Mouse (Mus musculus) stomach, embryonic 16.5 days (tissue): ENCODE data around the gene Nup50. TPM values are rescaled to one million over a fixed set of nuclear protein-coding genes. Genes with fewer than 3 reads are reported as not detected.

Experiments
- ATAC-seq: fragments of 200-750 bp; cut with Nextera tagmentation; 2 replicates; pipeline ENCODE4 v1.8.0; 2017; ENCODE audit warnings: moderate number of reproducible peaks, moderate TSS enrichment; ENCODE audit not compliant: insufficient read depth, low FRiP score
- H3K27ac ChIP-seq: fragments of 300-500 bp; sonication (generic); 2 replicates; pipeline ENCODE4 v1.5.1; 2014; ENCODE audit warnings: low read length
- H3K27me3 ChIP-seq: fragments of 300-500 bp; sonication (generic); 2 replicates; pipeline ENCODE4 v1.6.1; 2014; ENCODE audit warnings: low read length, control low read depth, mixed read lengths; ENCODE audit not compliant: control insufficient read depth, insufficient read depth
- H3K36me3 ChIP-seq: fragments of 300-500 bp; sonication (generic); 2 replicates; pipeline ENCODE4 v1.6.1; 2014; ENCODE audit warnings: low read length; ENCODE audit not compliant: control insufficient read depth, insufficient read depth
- H3K4me1 ChIP-seq: fragments of 300-500 bp; sonication (generic); 2 replicates; pipeline ENCODE4 v1.6.1; 2014; ENCODE audit warnings: low read length, control low read depth, mixed read lengths; ENCODE audit not compliant: control insufficient read depth, insufficient read depth
- H3K4me2 ChIP-seq: fragments of 300-500 bp; sonication (generic); 2 replicates; pipeline ENCODE4 v1.6.1; 2014; ENCODE audit warnings: low read depth, low read length, mixed read lengths
- H3K4me3 ChIP-seq: fragments of 300-500 bp; sonication (generic); replicated peaks from 2 replicates; pipeline ENCODE4 v1.5.1; 2014; ENCODE audit warnings: mild to moderate bottlenecking, low read length
- H3K9ac ChIP-seq: fragments of 300-500 bp; sonication (generic); 2 replicates; pipeline ENCODE4 v1.6.1; 2014; ENCODE audit warnings: low read length
- H3K9me3 ChIP-seq: fragments of 300-500 bp; sonication (generic); replicated peaks from 2 replicates; pipeline ENCODE4 v1.6.1; 2016; ENCODE audit warnings: low read length, control low read depth; ENCODE audit not compliant: control insufficient read depth
- WGBS: fragments of 180-500 bp; shearing (Covaris S2); extraction: QIAGEN DNeasy Blood & Tissue Kit; methylation state at CpG from one replicate; pipeline ENCODE4 v1.1.7; 2014; 5-methylcytosine and 5-hydroxymethylcytosine counted together
- polyA plus RNA-seq: library from polyadenylated mRNA; unstranded; fragments of >200 nt; fragmentation: Nextera tagmentation; extraction: Ambion mirVana; gene quantifications from 2 replicates; pipeline ENCODE4 v1.2.1, GENCODE M21; 2015

The Nup50 gene
- polyA plus RNA-seq, 1 experiment from 2014 or later, result 31.8 TPM

DNA sequence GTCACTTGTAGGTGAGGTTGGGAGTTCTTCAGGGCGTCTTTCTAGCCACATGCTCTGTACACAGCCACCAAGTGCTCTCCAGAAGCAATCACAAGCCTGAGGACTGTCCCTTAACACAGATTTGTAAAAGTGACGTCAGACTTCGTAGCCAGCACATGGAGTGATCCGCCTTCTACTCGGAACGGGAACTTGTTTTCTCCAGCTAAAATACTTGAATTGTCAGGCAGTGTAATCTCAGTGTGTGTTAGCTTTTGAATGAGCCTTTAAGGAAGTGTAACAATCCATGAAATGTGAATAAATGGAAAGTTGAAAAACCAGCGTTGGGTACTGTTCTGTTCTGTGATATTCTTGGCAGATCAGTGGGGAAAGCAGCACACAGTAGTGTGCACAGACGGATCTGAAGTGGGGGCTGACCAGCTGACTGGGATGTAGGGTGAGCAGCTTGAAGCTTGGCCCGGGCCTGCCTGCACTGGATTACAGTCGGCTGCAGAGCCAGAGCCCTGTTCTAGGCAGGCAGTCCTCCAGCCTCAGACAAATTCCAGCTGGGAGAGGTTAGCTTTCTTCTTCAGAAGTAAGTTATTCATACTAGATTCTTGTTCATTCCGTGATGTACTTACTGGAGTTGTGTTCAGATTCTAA is 19.6 kb downstream of the Nup50 start:
- Histone ChIP-seq H3K9ac (no peak overlapping the region), H3K4me2 (no peak overlapping the region), H3K36me3 (peaks cover 27% of the 10 kb centered on the region), H3K27me3 (no peaks in the 10 kb centered on the region), H3K4me1 (no peaks in the 10 kb centered on the region), H3K9me3 (no peaks in the 10 kb centered on the region), H3K4me3 (no peak overlapping the region), H3K27ac (peak overlapping the region; percentile 44; the same call in 1 of the 2 replicates)
- ATAC-seq, result peak; percentile 86
- 62% methylated on average over 11 of the region's 11 CpGs for WGBS

DNA sequence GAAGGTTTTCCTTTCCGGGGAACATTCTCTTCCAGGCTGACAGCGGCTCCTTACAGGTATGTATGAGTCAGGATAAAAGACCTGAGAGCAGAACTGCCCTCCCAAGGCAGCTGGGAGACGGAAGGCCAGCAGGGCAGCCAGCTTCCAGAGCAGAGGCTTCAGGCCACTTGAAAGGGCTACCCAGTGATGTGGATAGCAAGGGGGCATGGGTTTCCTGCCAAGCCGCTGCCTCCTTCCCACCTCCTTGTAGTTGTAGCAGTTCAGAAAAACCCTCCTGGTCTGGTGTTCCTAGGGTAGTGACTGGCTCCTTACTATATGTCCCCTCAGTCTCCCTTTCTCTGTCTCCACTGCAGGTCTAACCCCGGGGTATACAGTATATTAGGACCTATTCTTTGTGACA is 21.1 kb downstream of the Nup50 start:
- WGBS, result 86% methylated on average over 5 of the region's 5 CpGs
- Histone ChIP-seq H3K9me3 (no peaks in the 10 kb centered on the region), H3K27ac (no peak overlapping the region), H3K4me1 (no peaks in the 10 kb centered on the region), H3K9ac (no peak overlapping the region), H3K4me2 (no peak overlapping the region), H3K27me3 (no peaks in the 10 kb centered on the region), H3K36me3 (peaks cover 23% of the 10 kb centered on the region), H3K4me3 (no peak overlapping the region)
- ATAC-seq, result no peak

DNA sequence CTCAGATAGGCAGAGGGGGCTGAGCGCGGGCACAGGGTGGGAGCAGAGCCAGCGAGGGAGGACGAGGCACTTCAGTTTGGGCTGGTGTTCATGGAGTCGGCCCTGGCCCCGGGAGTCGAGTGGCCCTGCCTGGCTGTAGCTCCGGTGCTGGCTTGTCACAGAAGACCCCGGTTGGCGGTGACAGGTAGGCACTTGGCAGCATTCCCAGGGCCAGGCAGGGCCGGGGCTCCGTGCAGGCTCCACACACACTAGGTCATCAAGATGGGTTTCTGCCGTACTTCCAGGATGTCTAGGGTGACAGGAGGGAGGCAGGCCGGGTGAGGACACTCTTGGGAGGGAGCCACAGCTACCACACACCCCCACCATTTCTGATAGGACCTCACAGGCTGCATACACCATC is 25.8 kb downstream of the Nup50 start:
- H3K4me3 ChIP-seq, result no peak overlapping the region
- H3K9ac ChIP-seq, result no peak overlapping the region
- no peaks in the 10 kb centered on the region for H3K9me3 ChIP-seq
- no peak overlapping the region for H3K27ac ChIP-seq
- peaks cover 15% of the 10 kb centered on the region; the same call in 1 of the 2 replicates for H3K36me3 ChIP-seq
- H3K4me2 ChIP-seq, result no peak overlapping the region
- H3K4me1 ChIP-seq, result no peaks in the 10 kb centered on the region
- WGBS, result 91% methylated on average over 14 of the region's 14 CpGs
- H3K27me3 ChIP-seq, result no peaks in the 10 kb centered on the region
- ATAC-seq, result no peak

DNA sequence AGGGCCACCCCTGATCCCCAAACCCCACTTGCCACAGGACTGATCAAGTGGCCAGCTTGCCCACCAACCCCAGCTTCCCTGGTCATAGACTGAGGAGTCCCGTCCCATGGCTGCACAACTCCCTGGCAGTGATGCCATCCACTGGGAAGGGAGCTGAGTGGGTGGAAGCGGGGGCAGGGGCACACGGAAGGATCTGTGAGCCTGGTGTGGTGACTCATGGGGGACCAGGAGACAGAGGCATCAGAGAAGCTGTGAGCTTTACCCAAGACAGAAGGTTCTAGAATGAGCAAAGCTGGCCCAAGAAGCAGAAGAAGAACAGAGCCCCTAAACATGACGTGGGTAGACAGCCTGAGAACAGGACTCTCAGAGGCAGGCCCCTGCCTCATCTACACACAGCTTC is 26.8 kb downstream of the Nup50 start:
- Histone ChIP-seq H3K4me1 (no peaks in the 10 kb centered on the region), H3K4me3 (no peak overlapping the region), H3K27ac (no peak overlapping the region), H3K4me2 (no peak overlapping the region), H3K36me3 (peaks cover 15% of the 10 kb centered on the region; the same call in 1 of the 2 replicates), H3K27me3 (no peaks in the 10 kb centered on the region), H3K9ac (no peak overlapping the region), H3K9me3 (no peaks in the 10 kb centered on the region)
- 92% methylated on average over 4 of the region's 4 CpGs for WGBS
- no peak for ATAC-seq

DNA sequence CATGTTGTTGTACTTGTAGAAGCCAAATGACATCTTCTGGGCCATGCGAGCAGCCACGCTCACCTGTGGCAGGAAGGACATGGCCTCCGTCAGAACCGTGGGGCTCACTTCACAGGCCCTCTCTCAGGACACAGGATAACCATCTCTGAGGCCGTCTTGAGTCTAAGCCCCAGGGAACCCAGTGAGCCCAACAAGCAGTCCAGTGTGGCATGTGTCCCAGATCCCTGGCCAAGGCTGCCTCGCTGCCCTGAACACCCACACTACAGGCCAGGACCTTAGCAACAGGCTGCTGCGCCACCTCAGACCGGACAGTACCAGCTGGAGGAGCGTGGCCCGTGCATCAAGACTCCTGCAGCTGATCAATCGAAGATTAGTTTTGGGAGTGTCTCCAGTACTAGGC is 30.0 kb downstream of the Nup50 start:
- H3K9ac ChIP-seq, result no peak overlapping the region
- H3K9me3 ChIP-seq, result no peaks in the 10 kb centered on the region
- no peak for ATAC-seq
- no peak overlapping the region for H3K27ac ChIP-seq
- no peaks in the 10 kb centered on the region for H3K27me3 ChIP-seq
- no peak overlapping the region for H3K4me3 ChIP-seq
- H3K36me3 ChIP-seq, result peaks cover 14% of the 10 kb centered on the region; the same call in 1 of the 2 replicates
- no peak overlapping the region for H3K4me2 ChIP-seq
- WGBS, result 92% methylated on average over 11 of the region's 11 CpGs
- no peaks in the 10 kb centered on the region for H3K4me1 ChIP-seq

DNA sequence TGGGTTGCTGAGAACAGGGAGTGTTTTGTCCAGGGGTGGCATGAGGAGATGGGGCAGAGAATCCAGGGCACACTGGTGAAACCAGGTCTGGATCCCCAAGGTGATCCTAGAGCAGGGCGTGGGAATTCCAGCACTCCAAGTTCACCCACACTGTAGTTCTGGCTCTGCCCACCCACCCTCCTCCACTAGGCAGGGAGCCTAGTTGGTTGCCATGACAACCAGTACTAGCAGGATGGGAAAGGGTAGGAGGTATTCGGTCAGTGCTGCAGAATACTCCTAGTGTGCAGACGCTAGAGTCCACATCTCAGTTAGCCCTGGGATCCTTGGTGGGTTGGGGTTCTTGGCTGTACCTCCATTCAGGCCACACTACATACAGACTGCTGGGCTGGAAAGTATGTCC is 34.6 kb downstream of the Nup50 start:
- Histone ChIP-seq H3K4me1 (no peaks in the 10 kb centered on the region), H3K27ac (no peak overlapping the region), H3K27me3 (no peaks in the 10 kb centered on the region), H3K36me3 (peaks cover 4% of the 10 kb centered on the region; the same call in 1 of the 2 replicates), H3K9ac (no peak overlapping the region), H3K9me3 (no peaks in the 10 kb centered on the region), H3K4me2 (no peak overlapping the region), H3K4me3 (no peak overlapping the region)
- 33% methylated on average over 3 of the region's 3 CpGs for WGBS
- no peak for ATAC-seq

DNA sequence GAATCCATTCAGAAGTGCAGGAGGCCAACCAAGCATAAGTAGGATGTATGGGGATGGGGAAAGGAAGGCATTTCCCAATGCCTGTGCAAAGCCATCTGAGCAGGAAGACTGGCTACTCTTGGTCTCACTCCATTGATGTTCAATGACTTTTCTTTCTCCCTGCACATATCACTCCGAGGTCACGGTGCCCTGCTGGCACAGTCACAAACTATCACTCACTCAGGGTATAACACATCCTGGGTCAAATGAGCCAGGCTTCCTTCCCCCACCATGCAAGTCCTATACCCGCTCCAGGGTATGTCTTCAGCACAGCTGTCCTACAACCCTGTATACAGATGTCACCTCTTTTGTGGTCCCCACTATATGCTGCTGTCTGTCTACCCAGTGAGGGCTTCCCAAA is 35.1 kb downstream of the Nup50 start:
- no peaks in the 10 kb centered on the region for H3K4me1 ChIP-seq
- no peak overlapping the region for H3K4me2 ChIP-seq
- H3K36me3 ChIP-seq, result 0 out of 2 replicates have a peak, but pooled peaks cover 3% of the 10 kb centered on the region
- WGBS, result 91% methylated on average over 3 of the region's 3 CpGs
- no peaks in the 10 kb centered on the region for H3K9me3 ChIP-seq
- H3K9ac ChIP-seq, result no peak overlapping the region
- no peak overlapping the region for H3K4me3 ChIP-seq
- no peak overlapping the region for H3K27ac ChIP-seq
- no peaks in the 10 kb centered on the region for H3K27me3 ChIP-seq
- no peak for ATAC-seq

DNA sequence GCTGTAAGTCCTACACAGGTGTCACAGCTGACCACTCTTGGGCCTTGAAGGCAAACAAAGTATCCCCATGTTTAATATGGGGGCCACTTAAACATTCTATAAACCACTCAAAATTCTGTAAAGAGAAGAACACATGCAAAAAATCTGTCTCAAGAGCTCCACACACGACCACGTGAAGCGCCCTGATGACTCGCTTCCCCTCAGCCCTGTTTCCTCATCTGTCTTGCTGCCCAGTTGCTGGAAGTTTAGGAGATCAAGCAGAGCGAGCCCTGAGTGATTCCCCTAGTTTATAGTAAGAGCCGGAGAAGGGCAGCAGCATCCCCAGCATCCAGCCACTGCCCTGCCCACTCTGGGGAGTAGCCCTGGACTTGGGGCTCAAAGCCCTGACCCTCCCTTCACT is 36.7 kb downstream of the Nup50 start:
- Histone ChIP-seq H3K27ac (no peak overlapping the region), H3K4me2 (no peak overlapping the region), H3K9ac (no peak overlapping the region), H3K9me3 (no peaks in the 10 kb centered on the region), H3K27me3 (no peaks in the 10 kb centered on the region), H3K4me1 (no peaks in the 10 kb centered on the region), H3K36me3 (no peaks in the 10 kb centered on the region), H3K4me3 (no peak overlapping the region)
- no peak for ATAC-seq
- 77% methylated on average over 6 of the region's 6 CpGs for WGBS

DNA sequence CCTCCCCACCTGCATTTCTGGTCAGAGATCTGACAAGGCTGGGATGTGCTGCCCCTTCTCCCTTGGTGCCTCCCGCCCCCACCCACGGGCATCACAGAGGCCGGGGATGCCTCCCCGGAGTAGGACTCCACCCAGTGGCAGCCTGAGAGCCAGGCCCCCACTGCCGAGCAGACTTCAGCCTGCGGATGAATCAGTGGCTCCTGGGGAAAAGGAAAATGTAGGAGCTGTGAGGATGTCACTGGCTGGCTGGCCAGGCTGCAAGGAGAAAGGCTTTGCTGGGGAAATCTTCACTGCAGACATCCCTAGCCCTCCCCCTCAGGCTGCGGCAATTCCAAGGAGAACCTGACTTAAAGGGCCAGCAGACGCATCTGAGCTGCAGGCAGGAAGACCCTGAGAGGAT is 37.5 kb downstream of the Nup50 start:
- no peak for ATAC-seq
- no peaks in the 10 kb centered on the region for H3K9me3 ChIP-seq
- H3K36me3 ChIP-seq, result no peaks in the 10 kb centered on the region
- H3K4me3 ChIP-seq, result no peak overlapping the region
- H3K9ac ChIP-seq, result no peak overlapping the region
- H3K27ac ChIP-seq, result no peak overlapping the region
- 26% methylated on average over 8 of the region's 8 CpGs for WGBS
- H3K4me1 ChIP-seq, result no peaks in the 10 kb centered on the region
- H3K27me3 ChIP-seq, result no peaks in the 10 kb centered on the region
- H3K4me2 ChIP-seq, result no peak overlapping the region
